Mouse (Mus musculus) intestine, embryonic 16.5 days (tissue): Measurements from ENCODE around the gene Osmr. TPM values are rescaled to one million over a fixed set of nuclear protein-coding genes. Genes with fewer than 3 reads are reported as not detected.
A peak's percentile ranks its signal among the peaks of the same experiment; 100 is the strongest.

Experiments used
- ATAC-seq: fragments of 200-750 bp; cut with Nextera tagmentation; 2 replicates; pipeline ENCODE4 v1.8.0; 2017; ENCODE audit warnings: moderate TSS enrichment, moderate library complexity
- H3K27ac ChIP-seq: fragments of 300-500 bp; sonication (generic); 2 replicates; pipeline ENCODE4 v1.5.1; 2014; ENCODE audit warnings: mild to moderate bottlenecking, low read length
- H3K27me3 ChIP-seq: fragments of 300-500 bp; sonication (generic); replicated peaks from 2 replicates; pipeline ENCODE4 v1.6.1; 2014; ENCODE audit warnings: low read length, control low read depth, mixed read lengths; ENCODE audit not compliant: control insufficient read depth, insufficient read depth
- H3K36me3 ChIP-seq: fragments of 300-500 bp; sonication (generic); 2 replicates; pipeline ENCODE4 v1.6.1; 2014; ENCODE audit warnings: low read length, control low read depth; ENCODE audit not compliant: control insufficient read depth, insufficient read depth
- H3K4me1 ChIP-seq: fragments of 300-500 bp; sonication (generic); 2 replicates; pipeline ENCODE4 v1.6.1; 2014; ENCODE audit warnings: low read length, control low read depth, mixed read lengths; ENCODE audit not compliant: control insufficient read depth, insufficient read depth
- H3K4me2 ChIP-seq: fragments of 300-500 bp; sonication (generic); 2 replicates; pipeline ENCODE4 v1.6.1; 2014; ENCODE audit warnings: low read depth, low read length, control low read depth
- H3K4me3 ChIP-seq: fragments of 300-500 bp; sonication (generic); 2 replicates; pipeline ENCODE4 v1.5.1; 2014; ENCODE audit warnings: mild to moderate bottlenecking, low read length
- H3K9ac ChIP-seq: fragments of 300-500 bp; sonication (generic); 2 replicates; pipeline ENCODE4 v1.6.1; 2014; ENCODE audit warnings: low read depth, low read length
- H3K9me3 ChIP-seq: fragments of 300-500 bp; sonication (generic); 2 replicates; pipeline ENCODE4 v1.6.1; 2016; ENCODE audit warnings: low read length, control low read depth; ENCODE audit not compliant: control insufficient read depth
- WGBS: fragments of 180-500 bp; shearing (Covaris S2); extraction: QIAGEN DNeasy Blood & Tissue Kit; methylation state at CpG from one replicate; pipeline ENCODE4 v1.1.7; 2014; 5-methylcytosine and 5-hydroxymethylcytosine counted together
- polyA plus RNA-seq: library from polyadenylated mRNA; unstranded; fragments of >200 nt; fragmentation: Nextera tagmentation; extraction: Ambion mirVana; gene quantifications from 2 replicates; pipeline ENCODE4 v1.2.1, GENCODE M21; 2015

Gene Osmr
- polyA plus RNA-seq, 1 experiment from 2014 or later: 1.2 TPM

- no peak overlapping the region for H3K4me2 ChIP-seq
- no peaks in the 10 kb centered on the region for H3K36me3 ChIP-seq
- H3K27ac ChIP-seq: no peak overlapping the region
- no peak for ATAC-seq
- no peaks in the 10 kb centered on the region for H3K4me1 ChIP-seq
- WGBS: 78% methylated on average over 5 of the region's 5 CpGs
- H3K4me3 ChIP-seq: no peak overlapping the region
- no peak overlapping the region for H3K9ac ChIP-seq
- no peaks in the 10 kb centered on the region for H3K9me3 ChIP-seq
- H3K27me3 ChIP-seq: no peaks in the 10 kb centered on the region
These were observed 27.3 kb upstream of the Osmr start for GRCm38 (mm10) chr15:6901982-6902639.

DNA sequence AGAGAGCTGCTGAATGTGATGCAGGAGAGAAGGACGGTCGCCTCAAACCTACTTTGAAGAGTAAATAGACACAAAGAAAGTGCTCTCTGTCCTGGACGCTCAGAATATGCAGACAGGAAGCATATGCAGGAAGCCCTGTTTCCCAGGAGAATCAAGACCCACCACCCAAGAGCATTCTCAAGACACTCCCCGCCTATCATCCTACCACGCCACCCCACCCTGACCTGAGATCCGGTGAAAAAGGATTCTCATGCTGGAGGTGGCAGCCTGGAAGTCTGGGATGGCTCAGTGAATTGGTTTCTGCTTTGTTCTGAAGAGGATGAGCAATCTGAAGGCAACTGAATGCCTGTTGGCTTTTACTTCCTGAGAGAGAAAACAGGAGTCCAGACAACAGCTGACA is 26.5 kb upstream of the Osmr start:
- H3K27me3 ChIP-seq: no peaks in the 10 kb centered on the region
- no peak overlapping the region for H3K27ac ChIP-seq
- no peaks in the 10 kb centered on the region for H3K9me3 ChIP-seq
- no peak overlapping the region for H3K9ac ChIP-seq
- 73% methylated on average over 6 of the region's 6 CpGs for WGBS
- H3K4me1 ChIP-seq: no peaks in the 10 kb centered on the region
- H3K4me2 ChIP-seq: no peak overlapping the region
- no peak for ATAC-seq
- H3K36me3 ChIP-seq: no peaks in the 10 kb centered on the region
- H3K4me3 ChIP-seq: no peak overlapping the region

DNA sequence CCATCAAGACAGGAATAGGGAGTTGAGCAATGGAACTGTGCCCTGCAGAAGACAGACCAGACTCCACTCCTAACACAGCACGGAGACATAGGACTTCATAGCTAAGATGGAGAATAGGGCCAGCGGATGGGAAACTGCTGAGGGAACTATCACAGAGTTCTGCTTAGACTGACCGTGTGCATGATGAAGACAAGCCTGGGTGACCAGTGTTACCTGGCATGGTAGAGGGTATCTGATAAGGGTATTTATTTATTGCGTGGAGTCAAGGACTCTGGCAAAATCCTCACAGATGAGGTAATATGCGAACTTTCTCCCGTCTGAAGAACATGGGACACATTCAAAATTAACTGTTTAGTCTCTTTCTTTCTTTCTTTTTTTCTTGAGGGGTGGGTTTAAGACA is 9.5 kb upstream of the Osmr start:
- 79% methylated on average over 6 of the region's 6 CpGs for WGBS
- no peak overlapping the region for H3K4me2 ChIP-seq
- ATAC-seq: no peak

GRCm38 (mm10) chr15:6883816-6884215 is 9.0 kb upstream of the Osmr start:
- Histone ChIP-seq H3K4me1 (0 out of 2 replicates have a peak, but pooled peaks cover 2% of the 10 kb centered on the region), H3K9me3 (no peaks in the 10 kb centered on the region), H3K27ac (no peak overlapping the region), H3K27me3 (no peaks in the 10 kb centered on the region; the same call in 1 of the 2 replicates), H3K36me3 (no peaks in the 10 kb centered on the region), H3K4me3 (no peak overlapping the region), H3K9ac (no peak overlapping the region), H3K4me2 (no peak overlapping the region)
- 64% methylated on average over 5 of the region's 5 CpGs for WGBS
- ATAC-seq: no peak

More for the DNA sequence above, 9.5 kb upstream of the Osmr start:
- Histone ChIP-seq H3K27ac (no peak overlapping the region), H3K9me3 (no peaks in the 10 kb centered on the region), H3K36me3 (no peaks in the 10 kb centered on the region), H3K9ac (no peak overlapping the region), H3K27me3 (no peaks in the 10 kb centered on the region; the same call in 1 of the 2 replicates), H3K4me3 (no peak overlapping the region), H3K4me1 (0 out of 2 replicates have a peak, but pooled peaks cover 2% of the 10 kb centered on the region)

- Histone ChIP-seq H3K27ac (no peak overlapping the region), H3K4me3 (no peak overlapping the region), H3K4me2 (no peak overlapping the region), H3K36me3 (no peaks in the 10 kb centered on the region), H3K9ac (no peak overlapping the region), H3K4me1 (0 out of 2 replicates have a peak, but pooled peaks cover 2% of the 10 kb centered on the region), H3K9me3 (no peaks in the 10 kb centered on the region), H3K27me3 (no peaks in the 10 kb centered on the region; the same call in 1 of the 2 replicates)
- 51% methylated on average over 4 of the region's 4 CpGs for WGBS
- peak; percentile 13; the same call in 1 of the 2 replicates for ATAC-seq
These were observed 8.3 kb upstream of the Osmr start for GRCm38 (mm10) chr15:6883091-6883490.

GRCm38 (mm10) chr15:6882180-6882579 is 7.4 kb upstream of the Osmr start:
- WGBS: 33% methylated on average over 7 of the region's 7 CpGs
- H3K36me3 ChIP-seq: no peaks in the 10 kb centered on the region
- no peaks in the 10 kb centered on the region; the same call in 1 of the 2 replicates for H3K27me3 ChIP-seq
- no peak overlapping the region for H3K9ac ChIP-seq
- H3K4me2 ChIP-seq: no peak overlapping the region
- no peaks in the 10 kb centered on the region for H3K9me3 ChIP-seq
- no peak for ATAC-seq
- 0 out of 2 replicates have a peak, but pooled peaks cover 2% of the 10 kb centered on the region for H3K4me1 ChIP-seq
- no peak overlapping the region for H3K27ac ChIP-seq
- no peak overlapping the region for H3K4me3 ChIP-seq

GRCm38 (mm10) chr15:6881211-6881610 is 6.4 kb upstream of the Osmr start:
- Histone ChIP-seq H3K9me3 (no peaks in the 10 kb centered on the region), H3K4me2 (no peak overlapping the region), H3K27ac (no peak overlapping the region), H3K4me1 (0 out of 2 replicates have a peak, but pooled peaks cover 2% of the 10 kb centered on the region), H3K36me3 (no peaks in the 10 kb centered on the region), H3K4me3 (no peak overlapping the region), H3K9ac (no peak overlapping the region), H3K27me3 (no peaks in the 10 kb centered on the region; the same call in 1 of the 2 replicates)
- no peak for ATAC-seq
- WGBS: 87% methylated on average over 9 of the region's 9 CpGs

GRCm38 (mm10) chr15:6873807-6874600 is 765 bp downstream of the Osmr start:
- WGBS: 1% methylated on average over 52 of the region's 52 CpGs

DNA sequence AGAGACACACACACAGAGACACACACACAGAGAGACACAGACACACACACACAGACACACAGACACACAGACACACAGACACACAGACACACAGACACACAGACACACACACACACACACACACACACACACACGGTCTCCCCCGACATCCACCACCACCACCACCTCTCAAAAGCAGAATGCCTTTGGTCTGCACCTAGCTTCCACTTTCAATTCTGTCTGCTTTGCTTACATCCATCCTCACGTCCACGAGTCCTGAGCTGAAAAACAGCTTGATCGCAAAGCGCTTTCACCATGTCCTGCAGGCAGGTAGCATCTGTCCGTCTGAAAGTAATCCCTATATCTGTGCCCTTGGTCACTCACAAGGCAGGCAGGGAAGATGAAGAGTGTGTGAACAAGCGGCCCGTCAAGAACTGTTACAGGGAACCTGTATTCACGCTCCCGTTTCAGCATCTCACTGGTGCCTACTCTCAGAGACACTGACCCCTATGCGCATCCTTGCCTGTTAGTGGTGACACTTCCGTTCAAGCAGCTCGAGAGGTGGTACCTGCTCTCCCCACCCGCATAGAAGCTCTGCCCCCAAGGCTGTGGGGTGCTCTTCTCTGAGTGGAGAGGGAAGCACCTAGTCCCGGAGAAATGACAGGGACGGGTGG is 1.5 kb downstream of the Osmr start:
- WGBS: 41% methylated on average over 17 of the region's 17 CpGs

More at GRCm38 (mm10) chr15:6873807-6874600, 765 bp downstream of the Osmr start:
- Histone ChIP-seq H3K9me3 (no peaks in the 10 kb centered on the region), H3K4me3 (peak overlapping the region; percentile 51), H3K4me2 (peak overlapping the region; percentile 89), H3K36me3 (no peaks in the 10 kb centered on the region), H3K4me1 (peaks cover 6% of the 10 kb centered on the region; the same call in 1 of the 2 replicates), H3K27me3 (no peaks in the 10 kb centered on the region; the same call in none of the 2 replicates), H3K9ac (peak overlapping the region; percentile 60), H3K27ac (no peak overlapping the region)
- peak; percentile 68 for ATAC-seq

More for the DNA sequence above, 1.5 kb downstream of the Osmr start:
- Histone ChIP-seq H3K36me3 (no peaks in the 10 kb centered on the region), H3K4me2 (peak overlapping the region; percentile 89), H3K27me3 (no peaks in the 10 kb centered on the region; the same call in none of the 2 replicates), H3K9ac (peak overlapping the region; percentile 60; the same call in 1 of the 2 replicates), H3K4me3 (peak overlapping the region; percentile 51), H3K4me1 (peaks cover 6% of the 10 kb centered on the region; the same call in 1 of the 2 replicates), H3K27ac (no peak overlapping the region), H3K9me3 (no peaks in the 10 kb centered on the region)
- ATAC-seq: no peak; the same call in 1 of the 2 replicates
